Comparison of ENCODE assay signal across 30 mouse cellular contexts in genomic region chr10:19765459-19765858, GRCm38 (mm10). TPM values are rescaled to one million over a fixed set of nuclear protein-coding genes. Genes with fewer than 3 reads are reported as not detected.
DNase-seq lines count a peak whose midpoint lies in the region; ATAC-seq and TF ChIP-seq lines count a peak whose summit lies in the region.
"Had no signal": no experiment of that assay in that cellular context is flagged by ENCODE, and none has a peak within 500 bp of the region (broad histone marks: within the 10 kb centered on the region; RNA-seq: fewer than 3 reads in every experiment).

No protein-coding gene starts in this region.

- WGBS in cerebellum, adult 2 months = 89% methylated on average over 2 of the region's 2 CpGs

- no peaks in the 10 kb centered on the region for H3K4me1 ChIP-seq in cerebellum, adult 2 months (ENCODE audit: control insufficient read depth, insufficient read depth, low read length)
- H3K4me1 ChIP-seq: embryonic facial prominence, embryonic 12.5 days; embryonic facial prominence, embryonic 15.5 days; forebrain, embryonic 12.5 days; heart, embryonic 12.5 days; heart, embryonic 15.5 days; hindbrain, embryonic 10.5 days; hindbrain, embryonic 13.5 days had no signal

- no peak overlapping the region for H3K4me3 ChIP-seq in cerebellum, adult 2 months (replicated peaks; ENCODE audit: insufficient read depth, low read depth, low read length)
- H3K4me3 ChIP-seq: embryonic facial prominence, embryonic 12.5 days; embryonic facial prominence, embryonic 15.5 days; forebrain, embryonic 12.5 days; heart, embryonic 12.5 days; heart, embryonic 15.5 days; hindbrain, embryonic 10.5 days; hindbrain, embryonic 13.5 days had no signal

- no peaks in the 10 kb centered on the region for H3K27me3 ChIP-seq in cerebellum, adult 2 months (ENCODE audit: control insufficient read depth, insufficient read depth, low read length)
- H3K27me3 ChIP-seq: CH12.LX; embryonic facial prominence, embryonic 12.5 days; embryonic facial prominence, embryonic 15.5 days; forebrain, embryonic 12.5 days; heart, embryonic 12.5 days; heart, embryonic 15.5 days; hindbrain, embryonic 13.5 days had no signal

- no peak for TF ChIP-seq CTCF in cerebellum, adult 2 months (IDR thresholded peaks at IDR 0.05; ENCODE audit: borderline replicate concordance, insufficient read depth, low read depth, low read length)

- peak; percentile 84 for ATAC-seq in megakaryocyte progenitor cell, adult 5-6 weeks (replicated peaks; ENCODE audit: poor library complexity)
- no peak for ATAC-seq in megakaryocyte-erythroid progenitor cell, adult 5-6 weeks (replicated peaks; ENCODE audit: low FRiP score, low TSS enrichment, poor library complexity, severe bottlenecking)
- ATAC-seq: forebrain, embryonic 16.5 days; hindbrain, embryonic 16.5 days; Patski had no signal

- no peak overlapping the region for H3K27ac ChIP-seq in cerebellum, adult 2 months (ENCODE audit: insufficient read depth, low read length)
- H3K27ac ChIP-seq: embryonic facial prominence, embryonic 12.5 days; embryonic facial prominence, embryonic 15.5 days; forebrain, embryonic 12.5 days; heart, embryonic 15.5 days; hindbrain, embryonic 10.5 days; hindbrain, embryonic 13.5 days had no signal

- TF ChIP-seq POLR2A in cerebellum, adult 2 months (IDR thresholded peaks at IDR 0.05; ENCODE audit: borderline replicate concordance, insufficient read depth, low read length) = no peak

- DNase-seq in adrenal gland, postnatal 14 days = peak; percentile 21
- no peak for DNase-seq in adrenal gland, postnatal 10 days
- DNase-seq in 416B (ENCODE audit: low read depth) = peak; percentile 45
- DNase-seq in gonadal fat pad, adult 2 months (ENCODE audit: low read depth) = peak; percentile 13
- DNase-seq in cerebellum, adult 2 months = no peak
- DNase-seq: adrenal gland, postnatal 25 days; B cell, adult 2 months; cerebellum, adult 11-12 months; cerebellum, adult 9-10 months; cerebellum, postnatal 14 days; gastrocnemius, postnatal 10 days; gastrocnemius, postnatal 36 days; heart, adult 18-20 months; heart, postnatal 10 days; heart, postnatal 36 days had no signal

RNA-seq across cellular contexts. Expression of gene Il20ra, which starts 53.1 kb away (rescaled TPM):
- total RNA-seq in adrenal gland, postnatal 14 days (2021) = 4.0 and 4.4 TPM in 2 replicates
- 1 to 10 TPM; 2.8 to 3.3 TPM for total RNA-seq in adrenal gland, postnatal 10 days (2021)
- 0.05 and 0.12 TPM in 2 replicates for polyA plus RNA-seq in gonadal fat pad, adult 2 months (2012; rRNA removed)
- total RNA-seq in megakaryocyte progenitor cell, adult 5-6 weeks (2015) = 0.25 TPM in 1 of 2 replicates, not detected in the other
- total RNA-seq in megakaryocyte progenitor cell, adult 5-6 weeks (2017) = 0.14 and 0.67 TPM in 2 replicates
- 0.16 and 0.36 TPM in 2 replicates for polyA plus RNA-seq in cerebellum, adult 2 months (2012; rRNA removed)
- not detected in 2 replicates for total RNA-seq in megakaryocyte-erythroid progenitor cell, adult 5-6 weeks (2014; fragmentation: Nextera tagmentation)
- not detected in 2 replicates for total RNA-seq in megakaryocyte-erythroid progenitor cell, adult 5-6 weeks (2017)
- total RNA-seq: CH12.LX; gastrocnemius, adult 18-20 months; gastrocnemius, postnatal 10 days; gastrocnemius, postnatal 36 days; heart, postnatal 10 days; heart, postnatal 36 days had no signal
- polyA plus RNA-seq: forebrain, embryonic 12.5 days; G1E; heart, embryonic 12.5 days; heart, embryonic 15.5 days had no signal

Comparison
In these comparisons a context has a peak if more than half of its experiments do, and no peak if none do; other contexts are left out.
1. DNase-seq: peak in adrenal gland, postnatal 14 days (single experiment), 416B (single experiment) and gonadal fat pad, adult 2 months (single experiment); none in adrenal gland, postnatal 10 days (single experiment) and cerebellum, adult 2 months (0 of 2).